Mouse (Mus musculus): ENCODE measurements around the gene Pgpep1l. TPM values are rescaled to one million over a fixed set of nuclear protein-coding genes. Genes with fewer than 3 reads are reported as not detected.
"Not testable (repeated sequence)": the region's sequence is repeated elsewhere in the genome, so short reads cannot be mapped to it uniquely, and the experiment has no call there.

Gene Pgpep1l
- polyA plus RNA-seq, 1 experiment from 2014 or later = not detected

DNA sequence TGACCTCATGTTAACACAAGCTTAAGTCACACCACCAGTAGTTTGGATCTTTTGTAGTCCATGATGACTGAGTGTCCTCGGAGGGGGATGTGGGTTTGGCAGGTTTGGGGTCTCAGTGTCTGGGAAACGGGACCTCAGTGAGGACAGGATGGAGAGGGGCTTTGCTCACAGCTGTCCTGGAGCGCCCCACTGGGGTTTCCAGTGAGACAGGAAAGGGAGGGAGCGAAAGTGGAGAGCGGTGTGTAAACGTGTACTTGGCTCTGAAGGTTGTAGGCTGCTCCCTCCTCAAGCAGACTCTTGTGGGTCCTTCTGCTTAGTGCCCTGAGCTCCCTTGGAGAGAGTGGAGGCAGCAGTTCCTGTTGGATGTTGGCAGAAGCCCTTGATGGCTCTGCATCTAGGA is 14.9 kb upstream of the Pgpep1l start:
- Histone ChIP-seq H3K9me3 (replicated peaks; ENCODE audit: control insufficient read depth, low read length) (no peaks in the 10 kb centered on the region), H3K36me3 (ENCODE audit: control insufficient read depth, insufficient read depth) (no peaks in the 10 kb centered on the region), H3K27ac (ENCODE audit: low read length) (no peak overlapping the region), H3K27me3 (ENCODE audit: control insufficient read depth, insufficient read depth, low read depth, low read length) (no peaks in the 10 kb centered on the region), H3K4me1 (ENCODE audit: control insufficient read depth, low read depth, low read length) (peaks cover 3% of the 10 kb centered on the region), H3K4me2 (ENCODE audit: low read depth, low read length) (no peak overlapping the region), H3K9ac (ENCODE audit: low read depth, low read length) (no peak overlapping the region), H3K4me3 (ENCODE audit: low read depth, low read length) (no peak overlapping the region)
- ATAC-seq (ENCODE audit: low read depth) = no peak
- 52% methylated on average over 6 of the region's 6 CpGs for WGBS (ENCODE audit: insufficient replicate concordance)

DNA sequence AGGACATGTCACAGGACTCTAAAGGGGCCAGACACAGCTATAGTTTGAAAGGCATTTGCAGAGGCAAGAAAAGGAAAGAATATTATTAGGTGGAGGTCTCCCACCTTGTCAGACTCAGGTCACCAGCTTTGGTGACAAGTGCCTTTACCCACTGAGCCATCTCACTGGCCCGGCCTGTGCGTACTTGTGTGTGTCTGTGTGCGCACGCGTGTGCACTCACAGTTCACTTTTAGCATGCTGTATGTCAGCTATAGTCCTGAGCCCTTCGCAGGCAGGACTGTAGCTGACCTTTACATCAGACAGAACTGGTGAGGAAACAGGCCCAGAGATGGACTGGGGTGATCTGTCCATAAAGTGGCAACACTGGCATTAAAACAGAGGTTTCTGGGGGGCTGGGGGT is 14.4 kb upstream of the Pgpep1l start:
- Histone ChIP-seq H3K36me3 (ENCODE audit: control insufficient read depth, insufficient read depth) (no peaks in the 10 kb centered on the region), H3K9ac (ENCODE audit: low read depth, low read length) (no peak overlapping the region), H3K27ac (ENCODE audit: low read length) (no peak overlapping the region), H3K4me2 (ENCODE audit: low read depth, low read length) (no peak overlapping the region), H3K9me3 (replicated peaks; ENCODE audit: control insufficient read depth, low read length) (no peaks in the 10 kb centered on the region), H3K27me3 (ENCODE audit: control insufficient read depth, insufficient read depth, low read depth, low read length) (no peaks in the 10 kb centered on the region), H3K4me3 (ENCODE audit: low read depth, low read length) (no peak overlapping the region), H3K4me1 (ENCODE audit: control insufficient read depth, low read depth, low read length) (peaks cover 3% of the 10 kb centered on the region)
- no peak for ATAC-seq (ENCODE audit: low read depth)
- WGBS (ENCODE audit: insufficient replicate concordance) = 78% methylated on average over 6 of the region's 6 CpGs

DNA sequence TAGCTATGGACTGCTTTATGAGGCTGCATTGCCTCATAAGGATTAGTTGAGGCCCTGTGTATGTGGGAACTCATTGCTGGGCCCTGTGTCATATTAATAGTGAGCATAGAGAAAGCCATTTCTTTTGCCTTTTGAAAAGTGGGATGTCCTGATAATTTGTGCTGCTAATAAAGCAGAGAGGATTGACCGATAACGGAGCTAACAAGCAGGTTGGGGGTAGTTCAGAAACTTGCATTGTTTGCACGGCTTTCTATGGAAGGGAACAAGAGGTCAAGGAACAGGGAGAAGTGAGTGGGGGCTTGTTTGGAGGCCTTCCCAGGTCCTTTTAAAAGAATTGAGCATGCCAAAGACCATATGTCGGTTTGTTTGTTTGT is 13.9 kb upstream of the Pgpep1l start:
- Histone ChIP-seq H3K4me3 (ENCODE audit: low read depth, low read length) (no peak overlapping the region), H3K4me2 (ENCODE audit: low read depth, low read length) (no peak overlapping the region)

DNA sequence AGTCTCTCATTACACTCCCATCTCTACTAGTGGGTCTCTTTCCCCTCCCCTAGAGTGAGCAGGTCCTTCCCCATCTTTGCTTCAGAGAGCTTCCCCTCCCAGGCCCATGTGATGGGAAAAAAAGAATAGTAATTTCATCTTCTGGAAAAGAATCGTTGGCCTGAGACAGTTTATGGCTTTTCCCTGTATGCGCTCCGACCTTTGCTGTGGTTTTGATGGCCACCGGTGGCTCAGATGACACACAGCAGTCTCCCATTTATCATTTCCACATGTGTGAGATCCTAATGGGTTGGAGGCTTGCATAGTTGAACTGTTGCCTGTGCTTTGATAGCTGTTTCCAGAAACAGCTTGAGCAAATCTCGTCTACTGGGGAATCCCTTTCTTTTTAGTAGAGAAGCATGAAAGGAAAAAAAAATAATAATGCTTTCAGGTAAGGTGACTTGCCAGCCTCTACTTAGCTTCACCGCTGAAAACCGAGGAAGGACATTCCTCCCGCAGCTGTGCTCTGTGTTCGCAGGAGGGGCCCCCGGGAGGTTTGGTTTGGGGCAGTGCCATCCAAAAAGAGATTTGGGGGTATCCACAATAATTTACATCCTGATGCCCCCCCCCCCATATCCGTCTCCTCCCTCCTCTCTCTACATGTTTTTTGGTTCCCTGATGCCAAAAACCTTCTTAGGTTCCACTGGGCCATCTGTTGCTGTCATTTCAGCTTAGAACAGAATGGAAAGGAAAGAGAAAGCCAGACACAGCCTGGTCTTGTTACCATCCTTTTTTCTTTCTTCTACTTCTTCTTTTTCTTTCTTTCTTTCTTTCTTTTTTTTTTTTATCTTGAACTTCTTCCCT is 13.2 kb upstream of the Pgpep1l start:
- Histone ChIP-seq H3K4me3 (ENCODE audit: low read depth, low read length) (no peak overlapping the region), H3K27me3 (ENCODE audit: control insufficient read depth, insufficient read depth, low read depth, low read length) (no peaks in the 10 kb centered on the region), H3K9ac (ENCODE audit: low read depth, low read length) (no peak overlapping the region), H3K4me1 (ENCODE audit: control insufficient read depth, low read depth, low read length) (peaks cover 3% of the 10 kb centered on the region), H3K9me3 (replicated peaks; ENCODE audit: control insufficient read depth, low read length) (no peaks in the 10 kb centered on the region), H3K36me3 (ENCODE audit: control insufficient read depth, insufficient read depth) (no peaks in the 10 kb centered on the region), H3K4me2 (ENCODE audit: low read depth, low read length) (no peak overlapping the region), H3K27ac (ENCODE audit: low read length) (no peak overlapping the region)
- ATAC-seq (ENCODE audit: low read depth) = no peak
- WGBS (ENCODE audit: insufficient replicate concordance) = 44% methylated on average over 11 of the region's 11 CpGs

More for the DNA sequence above, 13.9 kb upstream of the Pgpep1l start:
- ATAC-seq (ENCODE audit: low read depth) = no peak
- no peaks in the 10 kb centered on the region for H3K36me3 ChIP-seq (ENCODE audit: control insufficient read depth, insufficient read depth)
- peaks cover 3% of the 10 kb centered on the region for H3K4me1 ChIP-seq (ENCODE audit: control insufficient read depth, low read depth, low read length)
- no peak overlapping the region for H3K9ac ChIP-seq (ENCODE audit: low read depth, low read length)
- 65% methylated on average over 4 of the region's 4 CpGs for WGBS (ENCODE audit: insufficient replicate concordance)
- H3K27ac ChIP-seq (ENCODE audit: low read length) = no peak overlapping the region
- H3K9me3 ChIP-seq (replicated peaks; ENCODE audit: control insufficient read depth, low read length) = no peaks in the 10 kb centered on the region
- no peaks in the 10 kb centered on the region for H3K27me3 ChIP-seq (ENCODE audit: control insufficient read depth, insufficient read depth, low read depth, low read length)

DNA sequence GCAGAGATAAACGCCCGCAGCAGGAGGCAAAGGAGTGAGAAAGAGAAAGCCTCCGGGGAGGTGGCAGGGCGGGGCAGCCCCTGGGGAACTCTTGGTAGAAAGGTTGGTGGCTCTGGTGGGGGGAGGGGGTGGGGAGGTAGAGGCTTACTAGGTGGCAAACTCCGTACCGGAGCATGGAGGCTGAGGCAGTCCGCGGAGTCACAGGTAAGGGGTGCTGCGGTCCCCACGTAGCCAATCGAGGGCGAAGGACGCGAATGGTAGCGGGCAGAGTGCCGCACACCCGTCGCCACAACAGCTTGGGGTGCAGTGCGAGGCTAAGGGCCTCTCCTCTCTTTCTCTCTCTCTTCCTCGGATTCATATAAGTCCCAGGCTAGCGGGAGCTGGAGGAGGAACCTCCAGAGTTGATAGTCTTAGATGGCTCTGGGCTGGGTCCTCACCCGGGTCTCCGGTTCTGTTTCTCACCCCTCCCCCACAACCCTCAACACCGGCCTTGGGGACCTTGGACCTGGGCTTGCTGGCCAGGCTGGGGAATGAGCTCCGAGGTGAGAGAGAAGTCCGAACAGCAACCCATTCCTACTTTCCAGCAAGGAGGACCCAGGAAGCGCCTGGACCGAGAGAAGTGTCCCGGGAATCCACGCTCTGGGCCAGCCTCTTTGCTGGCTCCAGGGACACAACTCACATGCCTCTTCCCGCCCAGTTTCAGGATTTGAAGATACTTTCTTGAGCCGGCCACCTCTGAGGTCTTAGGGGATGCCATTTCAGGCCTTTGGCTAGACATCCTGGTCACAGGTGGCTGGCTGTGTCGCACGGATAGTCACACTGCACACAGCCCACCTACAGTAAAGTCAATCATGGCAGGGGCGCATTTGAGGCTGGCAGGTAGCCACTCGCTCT is 12.1 kb upstream of the Pgpep1l start:
- Histone ChIP-seq H3K27ac (ENCODE audit: low read length) (no peak overlapping the region), H3K4me1 (ENCODE audit: control insufficient read depth, low read depth, low read length) (peaks cover 3% of the 10 kb centered on the region), H3K9me3 (replicated peaks; ENCODE audit: control insufficient read depth, low read length) (no peaks in the 10 kb centered on the region), H3K9ac (ENCODE audit: low read depth, low read length) (peak overlapping the region; percentile 47; the same call in 1 of the 2 replicates), H3K27me3 (ENCODE audit: control insufficient read depth, insufficient read depth, low read depth, low read length) (no peaks in the 10 kb centered on the region), H3K4me3 (ENCODE audit: low read depth, low read length) (peak overlapping the region; percentile 53), H3K4me2 (ENCODE audit: low read depth, low read length) (peak overlapping the region; percentile 47), H3K36me3 (ENCODE audit: control insufficient read depth, insufficient read depth) (no peaks in the 10 kb centered on the region)
- ATAC-seq (ENCODE audit: low read depth) = peak; percentile 39
- WGBS (ENCODE audit: insufficient replicate concordance) = 11% methylated on average over 36 of the region's 36 CpGs

DNA sequence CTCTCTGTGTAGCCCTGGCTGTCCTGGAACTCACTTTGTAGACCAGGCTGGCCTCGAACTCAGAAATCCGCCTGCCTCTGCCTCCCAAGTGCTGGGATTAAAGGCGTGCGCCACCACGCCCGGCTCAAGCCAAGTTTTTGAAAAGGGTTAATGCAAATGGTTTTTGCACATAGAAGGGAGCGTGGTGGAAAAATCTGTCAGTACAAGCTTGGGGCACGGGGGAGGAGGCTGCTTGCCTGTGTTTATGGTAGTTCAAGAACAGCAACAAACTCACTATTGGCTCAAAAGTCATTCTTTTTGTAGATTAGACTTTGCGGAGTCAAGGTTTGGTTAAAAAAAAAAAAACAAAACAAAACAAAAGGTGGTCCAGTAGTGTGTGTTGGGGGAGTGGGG is 11.4 kb upstream of the Pgpep1l start:
- not testable (repeated sequence) for H3K9ac ChIP-seq (ENCODE audit: low read depth, low read length); ATAC-seq (ENCODE audit: low read depth); H3K4me1 ChIP-seq (ENCODE audit: control insufficient read depth, low read depth, low read length); H3K27ac ChIP-seq (ENCODE audit: low read length); H3K36me3 ChIP-seq (ENCODE audit: control insufficient read depth, insufficient read depth); H3K27me3 ChIP-seq (ENCODE audit: control insufficient read depth, insufficient read depth, low read depth, low read length); H3K9me3 ChIP-seq (replicated peaks; ENCODE audit: control insufficient read depth, low read length)
- peak overlapping the region; percentile 47 for H3K4me2 ChIP-seq (ENCODE audit: low read depth, low read length)
- WGBS (ENCODE audit: insufficient replicate concordance) = 36% methylated on average over 9 of the region's 9 CpGs
- H3K4me3 ChIP-seq (ENCODE audit: low read depth, low read length) = peak overlapping the region; percentile 53

DNA sequence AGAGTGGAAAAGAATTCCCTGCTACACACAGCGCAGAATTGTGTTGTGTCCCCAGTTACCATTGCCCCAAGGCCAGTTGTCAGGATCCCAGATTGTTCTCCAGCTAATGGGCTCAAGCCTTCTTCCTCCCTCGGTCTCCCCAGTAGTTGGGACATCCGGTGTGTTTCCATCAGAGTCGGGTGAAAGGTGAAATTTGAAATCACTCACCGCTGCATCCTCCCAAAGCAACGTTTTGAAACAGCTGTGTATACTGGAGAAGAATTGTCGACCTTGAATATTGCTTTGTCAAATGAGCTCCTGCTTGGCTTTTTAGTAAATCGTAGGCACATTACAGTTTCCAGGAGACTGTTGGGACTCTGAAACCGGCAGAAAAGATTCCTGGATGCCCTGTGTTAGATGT is 10.9 kb upstream of the Pgpep1l start:
- no peaks in the 10 kb centered on the region for H3K36me3 ChIP-seq (ENCODE audit: control insufficient read depth, insufficient read depth)
- no peak overlapping the region for H3K4me3 ChIP-seq (ENCODE audit: low read depth, low read length)
- WGBS (ENCODE audit: insufficient replicate concordance) = 61% methylated on average over 9 of the region's 9 CpGs
- no peaks in the 10 kb centered on the region for H3K27me3 ChIP-seq (ENCODE audit: control insufficient read depth, insufficient read depth, low read depth, low read length)
- no peak overlapping the region for H3K4me2 ChIP-seq (ENCODE audit: low read depth, low read length)
- no peak overlapping the region for H3K27ac ChIP-seq (ENCODE audit: low read length)
- no peak overlapping the region for H3K9ac ChIP-seq (ENCODE audit: low read depth, low read length)
- no peak for ATAC-seq (ENCODE audit: low read depth)
- no peaks in the 10 kb centered on the region for H3K9me3 ChIP-seq (replicated peaks; ENCODE audit: control insufficient read depth, low read length)
- H3K4me1 ChIP-seq (ENCODE audit: control insufficient read depth, low read depth, low read length) = peaks cover 3% of the 10 kb centered on the region

DNA sequence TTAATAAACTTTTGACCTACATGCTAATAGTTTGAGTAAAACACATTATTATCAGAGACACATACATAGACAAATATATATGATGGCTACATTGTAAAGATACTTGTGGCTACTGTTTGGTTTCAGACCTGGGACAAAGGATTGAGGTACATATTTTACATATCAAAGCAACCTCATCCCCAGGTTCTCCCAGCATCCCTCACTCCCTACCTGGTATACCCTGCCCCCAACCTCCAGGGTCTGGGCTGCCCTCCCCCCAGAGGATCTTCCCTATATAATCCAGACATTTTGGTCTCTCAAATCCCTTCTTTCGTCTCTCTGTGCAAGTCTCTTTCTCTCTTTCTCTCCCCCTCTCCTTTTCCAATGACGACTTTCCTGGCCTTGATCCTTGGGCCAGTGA is 10.2 kb upstream of the Pgpep1l start:
- H3K27ac ChIP-seq (ENCODE audit: low read length) = no peak overlapping the region
- H3K9ac ChIP-seq (ENCODE audit: low read depth, low read length) = no peak overlapping the region
- no peak overlapping the region for H3K4me2 ChIP-seq (ENCODE audit: low read depth, low read length)
- H3K27me3 ChIP-seq (ENCODE audit: control insufficient read depth, insufficient read depth, low read depth, low read length) = no peaks in the 10 kb centered on the region
- no peaks in the 10 kb centered on the region for H3K9me3 ChIP-seq (replicated peaks; ENCODE audit: control insufficient read depth, low read length)
- H3K4me3 ChIP-seq (ENCODE audit: low read depth, low read length) = no peak overlapping the region
- no peaks in the 10 kb centered on the region for H3K36me3 ChIP-seq (ENCODE audit: control insufficient read depth, insufficient read depth)
- 59% methylated on average over 2 of the region's 2 CpGs for WGBS (ENCODE audit: insufficient replicate concordance)
- ATAC-seq (ENCODE audit: low read depth) = no peak
- H3K4me1 ChIP-seq (ENCODE audit: control insufficient read depth, low read depth, low read length) = peaks cover 3% of the 10 kb centered on the region

DNA sequence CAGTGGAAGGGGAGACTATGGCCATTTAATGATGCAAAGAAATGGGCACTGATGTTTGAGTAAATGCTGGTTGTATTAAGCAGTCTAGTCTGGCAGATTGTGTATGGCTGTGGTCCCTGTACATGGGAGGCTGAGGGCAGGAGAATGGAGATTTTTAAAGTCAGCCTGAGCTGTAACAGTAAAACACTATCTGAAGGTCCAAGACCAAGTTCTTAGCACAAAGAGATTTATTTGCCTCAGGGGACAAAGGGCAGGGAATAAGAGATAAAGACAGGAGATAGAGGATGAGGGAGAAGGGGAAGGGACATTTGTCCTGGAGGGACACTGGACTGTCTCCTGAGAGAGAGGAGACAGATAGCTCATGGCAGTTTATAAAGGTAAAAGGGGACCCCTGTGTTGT is 9.5 kb upstream of the Pgpep1l start, which contains the start of gene Fam169b:
TSS of gene Fam169b (plus strand) at position 325 of the 400 bp plus-strand sequence.
- no peak within 1 kb of the TSS for H3K27ac ChIP-seq (ENCODE audit: low read length)
- H3K4me1 ChIP-seq (ENCODE audit: control insufficient read depth, low read depth, low read length) = peaks cover 3% of the 10 kb centered on the region
- no peak within 1 kb of the TSS for H3K4me2 ChIP-seq (ENCODE audit: low read depth, low read length)
- no peak for ATAC-seq (ENCODE audit: low read depth)
- no peaks in the 10 kb centered on the region for H3K27me3 ChIP-seq (ENCODE audit: control insufficient read depth, insufficient read depth, low read depth, low read length)
- no peak within 1 kb of the TSS for H3K9ac ChIP-seq (ENCODE audit: low read depth, low read length)
- H3K36me3 ChIP-seq (ENCODE audit: control insufficient read depth, insufficient read depth) = no peaks in the 10 kb centered on the region
- H3K4me3 ChIP-seq (ENCODE audit: low read depth, low read length) = no peak within 1 kb of the TSS
- no peaks in the 10 kb centered on the region for H3K9me3 ChIP-seq (replicated peaks; ENCODE audit: control insufficient read depth, low read length)

All from liver, embryonic 16.5 days (tissue).